In the genomic region with DNA sequence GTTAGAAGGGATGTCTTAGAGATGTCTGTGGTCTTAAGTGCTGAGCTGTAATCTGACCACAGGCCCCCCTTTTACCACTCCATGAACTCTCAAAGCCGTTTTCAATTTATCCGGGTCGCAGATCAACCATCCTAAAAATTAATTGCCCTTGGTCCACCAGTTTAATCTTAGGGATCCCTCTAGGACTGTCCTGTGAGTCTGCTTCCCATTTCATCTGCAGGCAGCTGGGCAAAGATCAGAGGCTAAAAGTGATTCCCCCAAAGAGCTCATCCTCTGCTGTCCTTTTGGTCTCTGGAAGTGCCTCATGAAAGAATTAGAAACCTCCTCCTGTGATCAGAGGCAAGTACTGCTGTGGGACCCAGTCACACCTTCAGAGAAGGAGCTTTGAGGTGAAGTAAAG, we compare ENCODE assay signal across 17 mouse cellular contexts.
"Had no signal": no experiment of that assay in that cellular context is flagged by ENCODE, and none has a peak within 500 bp of the region (broad histone marks: within the 10 kb centered on the region; RNA-seq: fewer than 3 reads in every experiment).

No protein-coding gene starts in this region.

- ATAC-seq: liver, postnatal 0 days had no signal

- H3K27ac ChIP-seq: layer of hippocampus, adult 2 months; limb, embryonic 12.5 days; liver, embryonic 13.5 days; lung, embryonic 15.5 days; macrophage; neural tube, embryonic 13.5 days; stomach, embryonic 15.5 days had no signal

- H3K4me1 ChIP-seq: limb, embryonic 12.5 days; liver, embryonic 13.5 days; lung, embryonic 15.5 days; megakaryocyte, embryonic 14.5 days; neural tube, embryonic 13.5 days; stomach, embryonic 15.5 days had no signal

- H3K9me3 ChIP-seq: limb, embryonic 12.5 days; liver, embryonic 13.5 days; lung, embryonic 15.5 days; megakaryocyte, embryonic 14.5 days; neural tube, embryonic 13.5 days; stomach, embryonic 15.5 days had no signal

- H3K27me3 ChIP-seq: limb, embryonic 12.5 days; liver, embryonic 13.5 days; lung, embryonic 15.5 days; megakaryocyte, embryonic 14.5 days; neural tube, embryonic 13.5 days; stomach, embryonic 15.5 days had no signal

- H3K4me2 ChIP-seq: limb, embryonic 12.5 days; liver, embryonic 13.5 days; lung, embryonic 15.5 days; midbrain, embryonic 11.5 days; neural tube, embryonic 13.5 days; stomach, embryonic 15.5 days had no signal

- H3K9ac ChIP-seq: limb, embryonic 12.5 days; liver, embryonic 13.5 days; liver, postnatal 0 days; lung, embryonic 15.5 days; neural tube, embryonic 13.5 days; stomach, embryonic 15.5 days had no signal

- H3K4me3 ChIP-seq: layer of hippocampus, adult 2 months; limb, embryonic 12.5 days; liver, embryonic 13.5 days; lung, embryonic 15.5 days; megakaryocyte, embryonic 14.5 days; neural tube, embryonic 13.5 days; stomach, embryonic 15.5 days had no signal

- H3K36me3 ChIP-seq: limb, embryonic 12.5 days; liver, embryonic 13.5 days; lung, embryonic 15.5 days; neural tube, embryonic 13.5 days; stomach, embryonic 15.5 days had no signal

- DNase-seq: kidney, postnatal 10 days; kidney, postnatal 4 days; liver; liver, embryonic 13.5 days; liver, postnatal 0 days; lung, postnatal 14 days; right cerebral cortex, postnatal 14 days; thymus, adult 2 months; thymus, postnatal 25 days had no signal
